Mouse (Mus musculus) CH12.LX (cell line): ENCODE data around the gene Exog. TPM values are rescaled to one million over a fixed set of nuclear protein-coding genes. Genes with fewer than 3 reads are reported as not detected.

Source experiments
- DNase-seq: peaks from one replicate; pipeline ENCODE4 v3.0.0-alpha.2; 2013; ENCODE audit errors: extremely low read depth
- H3K27ac ChIP-seq: 2 replicates; pipeline ENCODE4 v1.5.1; 2012; ENCODE audit warnings: low read depth, mild to moderate bottlenecking, control low read depth, moderate library complexity; ENCODE audit not compliant: insufficient read depth
- H3K27me3 ChIP-seq: replicated peaks from 2 replicates; pipeline ENCODE3; 2012; ENCODE audit warnings: inconsistent platforms
- H3K36me3 ChIP-seq, 2 experiments: replicated peaks in 1 of 2; 2 replicates each; pipeline versions ENCODE3 to v1.6.1; 2012; ENCODE audit warnings: inconsistent platforms in 1 of 2, low read length in 1 of 2, mild to moderate bottlenecking in 1 of 2, mixed read lengths in 1 of 2, moderate library complexity in 1 of 2; ENCODE audit not compliant: control insufficient read depth in 1 of 2, insufficient read depth in 1 of 2
- H3K4me1 ChIP-seq, 2 experiments: 2 replicates each; pipeline ENCODE4 v1.6.1; 2012; ENCODE audit warnings: inconsistent platforms in 1 of 2, moderate library complexity in 1 of 2; ENCODE audit not compliant: insufficient read depth in 2 of 2, control insufficient read depth in 1 of 2
- H3K4me2 ChIP-seq: 2 replicates; pipeline ENCODE4 v1.6.1; 2012; ENCODE audit warnings: low read depth, mild to moderate bottlenecking, control low read depth; ENCODE audit not compliant: poor library complexity, insufficient read depth, severe bottlenecking
- H3K4me3 ChIP-seq, 3 experiments: fragments of 150-350 bp in 1 of 3; sonication (generic) in 1 of 3; replicated peaks in 1 of 3; 2 replicates each; pipeline versions ENCODE3 to v1.5.1; 2011 to 2012; ENCODE audit warnings: low read depth in 2 of 3, low read length in 2 of 3, mild to moderate bottlenecking in 2 of 3, moderate library complexity in 2 of 3, control low read depth in 1 of 3, improper control_type of control experiment in 1 of 3, inconsistent platforms in 1 of 3, mixed read lengths in 1 of 3; ENCODE audit not compliant: poor library complexity in 1 of 3
- H3K79me2 ChIP-seq: replicated peaks from 2 replicates; pipeline ENCODE4 v1.6.1; 2012; ENCODE audit warnings: mild to moderate bottlenecking, moderate library complexity; ENCODE audit not compliant: control insufficient read depth, poor library complexity, insufficient read depth, severe bottlenecking; ENCODE audit errors: extremely low read depth
- H3K9ac ChIP-seq: 2 replicates; pipeline ENCODE4 v1.6.1; 2012; ENCODE audit warnings: low read depth, mild to moderate bottlenecking, control low read depth, moderate library complexity; ENCODE audit not compliant: insufficient read depth
- H3K9me3 ChIP-seq: replicated peaks from 2 replicates; pipeline ENCODE3; 2012; ENCODE audit warnings: low read length, inconsistent platforms, mixed read lengths
- BHLHE40 ChIP-seq: IDR thresholded peaks from 2 replicates; pipeline ENCODE4 v1.6.1; 2011; ENCODE audit warnings: mild to moderate bottlenecking, low read depth, low read length, improper control_type of control experiment
- CHD1 ChIP-seq: IDR thresholded peaks from 2 replicates; pipeline ENCODE4 v1.6.1; 2012; ENCODE audit warnings: low read depth, low read length, improper control_type of control experiment, inconsistent platforms
- CTCF ChIP-seq, 2 experiments: IDR thresholded peaks in 1 of 2; conservative IDR thresholded peaks in 1 of 2; 2 replicates each; pipeline ENCODE4 v1.5.1; 2011 to 2012; ENCODE audit warnings: low read depth in 2 of 2, low read length in 2 of 2, improper control_type of control experiment in 1 of 2, inconsistent platforms in 1 of 2, mild to moderate bottlenecking in 1 of 2, moderate library complexity in 1 of 2
- E2F4 ChIP-seq: IDR thresholded peaks from 2 replicates; pipeline ENCODE4 v1.6.1; 2011; ENCODE audit warnings: low read depth, low read length, improper control_type of control experiment; ENCODE audit not compliant: insufficient replicate concordance
- EP300 ChIP-seq: IDR thresholded peaks from 2 replicates; pipeline ENCODE4 v1.6.1; 2011; ENCODE audit warnings: low read length, improper control_type of control experiment
- GABPA ChIP-seq: IDR thresholded peaks from 2 replicates; pipeline ENCODE4 v1.6.1; 2012; ENCODE audit warnings: low read depth, low read length, improper control_type of control experiment, inconsistent platforms; ENCODE audit not compliant: insufficient replicate concordance
- HCFC1 ChIP-seq: IDR thresholded peaks from 2 replicates; pipeline ENCODE4 v1.6.1; 2012; ENCODE audit warnings: low read depth, mild to moderate bottlenecking, inconsistent platforms, low read length, improper control_type of control experiment
- IRF4 ChIP-seq: IDR thresholded peaks from 2 replicates; pipeline ENCODE4 v1.6.1; 2014; ENCODE audit warnings: low read depth, mild to moderate bottlenecking, inconsistent platforms, low read length, improper control_type of control experiment
- KAT2A ChIP-seq: IDR thresholded peaks from 2 replicates; pipeline ENCODE4 v1.6.1; 2012; ENCODE audit warnings: low read length, improper control_type of control experiment, inconsistent platforms; ENCODE audit not compliant: insufficient replicate concordance
- MAFK ChIP-seq: IDR thresholded peaks from 2 replicates; pipeline ENCODE4 v1.6.1; 2011; ENCODE audit warnings: low read length, improper control_type of control experiment; ENCODE audit not compliant: insufficient replicate concordance
- MAZ ChIP-seq: IDR thresholded peaks from 2 replicates; pipeline ENCODE4 v1.6.1; 2012; ENCODE audit warnings: low read depth, mild to moderate bottlenecking, inconsistent platforms, low read length, improper control_type of control experiment, moderate library complexity
- MXI1 ChIP-seq: IDR thresholded peaks from 2 replicates; pipeline ENCODE4 v1.6.1; 2011; ENCODE audit warnings: mild to moderate bottlenecking, low read depth, low read length, improper control_type of control experiment
- MYC ChIP-seq: IDR thresholded peaks from 2 replicates; pipeline ENCODE4 v1.6.1; 2011; ENCODE audit warnings: low read depth, mild to moderate bottlenecking, improper control_type of control experiment, low read length
- NELFE ChIP-seq: IDR thresholded peaks from 2 replicates; pipeline ENCODE4 v1.6.1; 2011; ENCODE audit warnings: low read depth, low read length, improper control_type of control experiment
- POLR2A ChIP-seq: IDR thresholded peaks from 2 replicates; pipeline ENCODE4 v1.6.1; 2011; ENCODE audit warnings: low read depth, mild to moderate bottlenecking, improper control_type of control experiment, low read length
- RCOR1 ChIP-seq: conservative IDR thresholded peaks from 2 replicates; pipeline ENCODE4 v1.6.1; 2012; ENCODE audit warnings: low read depth, mild to moderate bottlenecking, inconsistent platforms, low read length, improper control_type of control experiment
- SIN3A ChIP-seq: IDR thresholded peaks from 2 replicates; pipeline ENCODE4 v1.6.1; 2012; ENCODE audit warnings: low read length, improper control_type of control experiment, inconsistent platforms
- TBP ChIP-seq: conservative IDR thresholded peaks from 2 replicates; pipeline ENCODE4 v1.6.1; 2011; ENCODE audit warnings: low read depth, low read length, improper control_type of control experiment
- TCF12 ChIP-seq: IDR thresholded peaks from 2 replicates; pipeline ENCODE4 v1.6.1; 2014; ENCODE audit warnings: low read depth, mild to moderate bottlenecking, inconsistent platforms, low read length, improper control_type of control experiment
- USF2 ChIP-seq: conservative IDR thresholded peaks from 2 replicates; pipeline ENCODE4 v1.6.1; 2011; ENCODE audit warnings: low read depth, low read length, improper control_type of control experiment
- ZC3H11A ChIP-seq: IDR thresholded peaks from 2 replicates; pipeline ENCODE4 v1.6.1; 2012; ENCODE audit warnings: low read depth, mild to moderate bottlenecking, inconsistent platforms, low read length, improper control_type of control experiment
- ZKSCAN1 ChIP-seq: IDR thresholded peaks from 2 replicates; pipeline ENCODE4 v1.6.1; 2012; ENCODE audit warnings: low read depth, inconsistent platforms, low read length, improper control_type of control experiment, borderline replicate concordance
- ZMIZ1 ChIP-seq: IDR thresholded peaks from 2 replicates; pipeline ENCODE4 v1.6.1; 2012; ENCODE audit warnings: low read depth, mild to moderate bottlenecking, inconsistent platforms, low read length, improper control_type of control experiment
- ZNF384 ChIP-seq: IDR thresholded peaks from 2 replicates; pipeline ENCODE4 v1.6.1; 2012; ENCODE audit warnings: low read depth, low read length, improper control_type of control experiment, inconsistent platforms
- dilution Hi-C: fragments of 300-500 bp; cut with MboI; formaldehyde crosslinking; loops from 2 replicates; pipeline ENCODE4 v1.14.3; 2020; ENCODE audit warnings: low sequenced_read_pairs; ENCODE audit not compliant: extremely low pct_unique_long_range_greater_than_20kb, extremely low pct_ligation_motif_present
- in situ Hi-C: fragments of 300-500 bp; cut with MboI; formaldehyde crosslinking; loops from 3 replicates; pipeline ENCODE4 v1.14.3; 2019; ENCODE audit warnings: low sequenced_read_pairs, low pct_ligation_motif_present, low pct_unique_long_range_greater_than_20kb, mixed read lengths
- polyA plus RNA-seq: library from polyadenylated mRNA; unstranded; fragments of >175 nt; gene quantifications from 2 replicates; pipeline ENCODE4 v1.2.1, GENCODE M21; 2012; ENCODE audit warnings: low read depth; ENCODE audit not compliant: insufficient read length
- total RNA-seq, 2 experiments: library from RNA; depleted of rRNA; stranded (reverse); fragments of 300-350 nt in 1 of 2; fragments of >200 nt in 1 of 2; gene quantifications; 2 replicates each; pipeline ENCODE4 v1.2.3; 2012 to 2014

The Exog gene
- total and polyA plus RNA-seq, 3 experiments = 6.6 to 8.8 (median 7.1) TPM

- Histone ChIP-seq H3K79me2 (no peaks in the 10 kb centered on the region), H3K27ac (no peak overlapping the region), H3K9me3 (no peaks in the 10 kb centered on the region), H3K4me2 (no peak overlapping the region), H3K4me1 (peaks cover 16 to 28% of the 10 kb centered on the region in 2 experiments), H3K4me3 (no peak overlapping the region), H3K9ac (no peak overlapping the region), H3K27me3 (no peaks in the 10 kb centered on the region), H3K36me3 (no peaks in the 10 kb centered on the region)
- dilution Hi-C loops = no loop called here
- in situ Hi-C loops = no loop called here
- no peak for TF ChIP-seq CTCF (conservative IDR thresholded peaks at IDR 0.05 in 1 of 2, IDR thresholded peaks at IDR 0.05 in 1 of 2; ENCODE audit: low read depth in 2 of 2, low read length in 2 of 2)
- TF ChIP-seq GABPA = no peak
- no peak for TF ChIP-seq ZMIZ1
- no peak for TF ChIP-seq KAT2A
- TF ChIP-seq USF2 = no peak
- TF ChIP-seq E2F4 = no peak
- TF ChIP-seq RCOR1 = no peak
- TF ChIP-seq HCFC1 = no peak
- no peak for TF ChIP-seq ZC3H11A
- TF ChIP-seq TBP = no peak
- no peak for TF ChIP-seq CHD1
- no peak for TF ChIP-seq SIN3A
- no peak for TF ChIP-seq TCF12
- TF ChIP-seq ZKSCAN1 = no peak
- no peak for TF ChIP-seq NELFE
- no peak for TF ChIP-seq MXI1
- no peak for TF ChIP-seq POLR2A
- TF ChIP-seq MAZ = no peak
- no peak for DNase-seq
Observed at GRCm38 (mm10) chr9:119479297-119479696, 34.6 kb downstream of the Exog start.

- no peak overlapping the region for H3K27ac ChIP-seq
- TF ChIP-seq RCOR1 (no peak), ZC3H11A (no peak), E2F4 (no peak), HCFC1 (no peak), ZNF384 (no peak), EP300 (no peak), MAZ (no peak), MAFK (no peak), CTCF (conservative IDR thresholded peaks at IDR 0.05 in 1 of 2, IDR thresholded peaks at IDR 0.05 in 1 of 2; ENCODE audit: low read depth in 2 of 2, low read length in 2 of 2) (no peak), TBP (no peak), KAT2A (no peak), MXI1 (no peak), BHLHE40 (no peak), MYC (no peak), IRF4 (no peak), NELFE (no peak)
- peaks cover 7 to 14% of the 10 kb centered on the region in 2 experiments for H3K36me3 ChIP-seq
- dilution Hi-C loops (no loop called here), in situ Hi-C loops (no loop called here)
- peaks cover 16 to 40% of the 10 kb centered on the region in 2 experiments for H3K4me1 ChIP-seq
- H3K9me3 ChIP-seq = no peaks in the 10 kb centered on the region
- H3K4me3 ChIP-seq = no peak overlapping the region
- H3K27me3 ChIP-seq = no peaks in the 10 kb centered on the region
- no peak for DNase-seq
- no peak overlapping the region for H3K4me2 ChIP-seq
- no peaks in the 10 kb centered on the region for H3K79me2 ChIP-seq
- H3K9ac ChIP-seq = no peak overlapping the region
Observed at GRCm38 (mm10) chr9:119481612-119482011, 36.9 kb downstream of the Exog start.
